Mouse (Mus musculus): Measurements from ENCODE around the gene Arsb.
"Not testable (repeated sequence)": the region's sequence is repeated elsewhere in the genome, so short reads cannot be mapped to it uniquely, and the experiment has no call there.

The Arsb gene

DNA sequence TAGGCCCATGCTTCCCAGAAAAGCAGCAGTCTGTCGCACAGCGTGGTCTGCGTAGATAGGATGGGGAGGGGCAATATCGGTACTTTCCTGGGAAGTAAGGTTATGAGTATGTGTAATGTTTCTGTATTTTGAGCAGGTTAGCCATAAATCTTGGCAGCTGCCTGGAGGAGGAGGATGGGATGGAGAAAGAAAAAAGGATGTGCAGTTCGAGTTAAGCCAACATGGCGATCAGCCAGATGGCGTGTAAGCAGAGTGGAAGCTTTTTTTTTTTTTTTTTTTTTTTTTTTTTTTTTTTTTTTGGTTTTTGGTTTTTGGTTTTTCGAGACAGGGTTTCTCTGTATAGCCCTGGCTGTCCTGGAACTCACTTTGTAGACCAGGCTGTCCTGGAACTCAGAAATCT is 214.3 kb downstream of the Arsb start:
- not testable (repeated sequence) for DNase-seq (ENCODE audit: low spot score)

DNA sequence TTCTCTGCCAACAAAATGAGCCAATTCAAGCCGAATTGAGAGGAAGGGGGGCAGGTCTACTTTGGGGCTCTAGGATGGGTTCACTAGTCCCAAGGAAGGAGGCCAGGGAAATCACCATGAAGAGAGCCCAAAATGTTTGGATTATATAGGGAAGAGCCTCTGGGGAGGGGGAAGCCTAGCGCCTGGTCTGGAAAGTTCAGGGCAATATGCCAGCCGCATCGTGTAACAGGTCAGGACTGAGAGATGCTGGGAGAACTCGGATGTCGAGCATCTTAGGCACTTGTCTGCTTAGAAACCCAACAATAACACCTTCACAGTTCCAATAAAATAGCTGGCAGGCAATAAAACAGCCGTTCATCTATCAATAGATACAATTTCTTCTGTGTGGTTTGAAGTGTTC is 216.2 kb downstream of the Arsb start:
- no peak for DNase-seq (ENCODE audit: low spot score)

- no peak for DNase-seq (ENCODE audit: low spot score)
These were observed 217.8 kb downstream of the Arsb start for GRCm38 (mm10) chr13:93989208-93989607.

GRCm38 (mm10) chr13:93989736-93990611 is 218.5 kb downstream of the Arsb start:
- DNase-seq (ENCODE audit: low spot score): no peak

DNA sequence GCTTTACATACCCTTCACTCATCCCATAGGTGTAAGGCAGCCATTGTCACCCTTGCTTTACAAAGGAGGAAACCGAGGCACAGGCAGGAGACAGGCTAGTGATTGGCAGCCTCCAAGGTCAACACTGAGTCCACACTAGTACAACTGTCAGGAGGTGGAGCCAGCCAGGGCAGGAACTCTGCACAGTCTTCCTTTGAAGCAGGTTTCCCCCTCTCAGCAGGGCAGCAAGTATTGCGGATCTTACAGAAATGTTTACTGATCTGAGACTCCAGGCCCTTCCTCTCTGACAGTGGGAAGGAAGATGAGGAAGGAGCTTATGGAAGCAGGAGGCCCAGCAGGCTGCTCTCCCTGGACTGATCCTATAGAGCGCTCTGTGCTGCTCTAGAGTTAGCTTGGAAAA is 219.4 kb downstream of the Arsb start:
- no peak for DNase-seq (ENCODE audit: low spot score)

DNA sequence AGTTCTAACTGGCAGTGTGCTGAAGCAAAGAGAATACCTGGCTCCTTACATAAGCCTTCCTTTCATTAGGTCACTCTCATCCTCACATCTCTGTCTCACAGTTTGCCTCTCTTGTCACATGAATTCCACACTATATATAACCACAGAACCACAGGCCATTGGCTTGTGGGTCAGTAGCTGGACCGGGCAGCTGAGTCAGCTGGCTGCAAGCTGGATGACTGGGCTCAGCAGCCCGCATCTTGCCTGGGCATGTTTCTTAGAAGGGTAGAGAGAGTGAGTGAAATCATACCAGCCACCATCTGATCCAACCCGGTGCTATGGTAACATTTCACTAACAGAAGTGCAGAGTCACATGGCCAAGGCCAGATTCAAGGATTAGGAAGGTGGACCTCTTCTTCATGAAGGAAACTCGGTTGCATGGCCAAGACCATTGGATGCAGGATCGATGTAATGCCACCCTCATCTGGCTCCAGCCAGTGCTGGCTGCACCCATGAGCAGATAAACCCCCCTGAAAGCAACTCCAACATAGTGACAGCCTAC is 221.0 kb downstream of the Arsb start:
- no peak for DNase-seq (ENCODE audit: low spot score)

All from adipocyte (in vitro differentiated cells).